8 mouse cellular contexts compared by ENCODE assay signal in genomic region chr4:103119229-103120027, GRCm38 (mm10). TPM values are rescaled to one million over a fixed set of nuclear protein-coding genes. Genes with fewer than 3 reads are reported as not detected.
DNase-seq lines count a peak whose midpoint lies in the region; ATAC-seq lines count a peak whose summit lies in the region.

No protein-coding gene starts in this region.

- peak; percentile 78 for DNase-seq in c-Kit-negative CD71-positive TER-119-positive erythroid progenitor cells, embryonic 14.5 days (ENCODE audit: low read depth, low spot score)
- DNase-seq in forebrain, embryonic 11.5 days (ENCODE audit: low spot score): peak; percentile 87
- DNase-seq in kidney, postnatal 14 days: peak; percentile 92
- peak; percentile 83 for DNase-seq in naive thymus-derived CD4-positive, alpha-beta T cell, adult 2 months (ENCODE audit: low read depth)
- DNase-seq in spleen, postnatal 4 days (ENCODE audit: low spot score in 2 of 2): peak; percentile 85 to 93

- peak overlapping the region; percentile 91 for H3K27ac ChIP-seq in forebrain, embryonic 11.5 days (ENCODE audit: low read depth, low read length)
- peak overlapping the region; percentile 99 for H3K27ac ChIP-seq in heart, embryonic 15.5 days
- H3K27ac ChIP-seq in liver, embryonic 12.5 days: peak overlapping the region; percentile 99

- no peaks in the 10 kb centered on the region for H3K27me3 ChIP-seq in forebrain, embryonic 11.5 days (ENCODE audit: control insufficient read depth, insufficient read depth, low read length)
- H3K27me3 ChIP-seq in heart, embryonic 15.5 days: no peaks in the 10 kb centered on the region
- H3K27me3 ChIP-seq in liver, embryonic 12.5 days (replicated peaks): no peaks in the 10 kb centered on the region

- H3K4me3 ChIP-seq in forebrain, embryonic 11.5 days (ENCODE audit: low read depth, low read length): peak overlapping the region; percentile 93
- peak overlapping the region; percentile 97 for H3K4me3 ChIP-seq in heart, embryonic 15.5 days
- peak overlapping the region; percentile 99 for H3K4me3 ChIP-seq in liver, embryonic 12.5 days

- H3K36me3 ChIP-seq in forebrain, embryonic 11.5 days (ENCODE audit: control insufficient read depth, insufficient read depth, low read length): no peaks in the 10 kb centered on the region
- H3K36me3 ChIP-seq in heart, embryonic 15.5 days: peaks cover 5% of the 10 kb centered on the region; the same call in 1 of the 2 replicates
- peaks cover 12% of the 10 kb centered on the region for H3K36me3 ChIP-seq in liver, embryonic 12.5 days

- ATAC-seq in CD4-positive, CD25-positive, alpha-beta regulatory T cell, adult 4 months: peak; percentile 38
- peak; percentile 69 for ATAC-seq in forebrain, embryonic 11.5 days (replicated peaks; ENCODE audit: low FRiP score)
- ATAC-seq in heart, embryonic 15.5 days (replicated peaks; ENCODE audit: insufficient number of reproducible peaks, insufficient read depth, low FRiP score, low read depth): peak; percentile 77
- peak; percentile 67 for ATAC-seq in liver, embryonic 12.5 days

- H3K9ac ChIP-seq in forebrain, embryonic 11.5 days (ENCODE audit: low read length): peak overlapping the region; percentile 95
- H3K9ac ChIP-seq in heart, embryonic 15.5 days: peak overlapping the region; percentile 98
- peak overlapping the region; percentile 100 for H3K9ac ChIP-seq in liver, embryonic 12.5 days

- H3K4me2 ChIP-seq in forebrain, embryonic 11.5 days (ENCODE audit: low read depth, low read length, severe bottlenecking): peak overlapping the region; percentile 68
- peak overlapping the region; percentile 75 for H3K4me2 ChIP-seq in heart, embryonic 15.5 days
- peak overlapping the region; percentile 86 for H3K4me2 ChIP-seq in liver, embryonic 12.5 days

- peaks cover 5% of the 10 kb centered on the region; the same call in 1 of the 2 replicates for H3K4me1 ChIP-seq in forebrain, embryonic 11.5 days (replicated peaks; ENCODE audit: control insufficient read depth, insufficient read depth, low read length)
- H3K4me1 ChIP-seq in heart, embryonic 15.5 days (replicated peaks): peaks cover 33% of the 10 kb centered on the region
- H3K4me1 ChIP-seq in liver, embryonic 12.5 days: peaks cover 47% of the 10 kb centered on the region

- H3K9me3 ChIP-seq in forebrain, embryonic 11.5 days (ENCODE audit: control insufficient read depth, low read length): no peaks in the 10 kb centered on the region
- no peaks in the 10 kb centered on the region for H3K9me3 ChIP-seq in heart, embryonic 15.5 days (replicated peaks)
- no peaks in the 10 kb centered on the region for H3K9me3 ChIP-seq in liver, embryonic 12.5 days (replicated peaks)

- WGBS in forebrain, embryonic 11.5 days: 0% methylated on average over 105 of the region's 111 CpGs
- 0% methylated on average over 88 of the region's 111 CpGs for WGBS in heart, embryonic 15.5 days
- under 1% methylated on average over 85 of the region's 111 CpGs for WGBS in liver, embryonic 12.5 days (ENCODE audit: insufficient replicate concordance)

RNA-seq across cellular contexts. Expression of gene Wdr78, which starts 5.1 kb away (rescaled TPM):
- polyA plus RNA-seq in CD4-positive, CD25-positive, alpha-beta regulatory T cell, adult 4 months (2017; shearing (Covaris generic)): 1 to 10 TPM; 3.2 to 3.4 TPM
- polyA plus RNA-seq in forebrain, embryonic 11.5 days (2014; fragmentation: Nextera tagmentation; extraction: Ambion mirVana): 5.9 and 6.9 TPM in 2 replicates
- 1.2 and 2.2 TPM in 2 replicates for polyA plus RNA-seq in heart, embryonic 15.5 days (2015; fragmentation: Nextera tagmentation; extraction: Ambion mirVana)
- polyA plus RNA-seq in liver, embryonic 12.5 days (2016; fragmentation: Nextera tagmentation; extraction: Ambion mirVana): 1.0 and 1.1 TPM in 2 replicates

RNA-seq across cellular contexts. Expression of gene Mier1, which starts 5.2 kb away (rescaled TPM):
- 10 to 100 TPM; 77.0 to 89.9 TPM for polyA plus RNA-seq in CD4-positive, CD25-positive, alpha-beta regulatory T cell, adult 4 months (2017; shearing (Covaris generic))
- 36.2 and 43.7 TPM in 2 replicates for polyA plus RNA-seq in forebrain, embryonic 11.5 days (2014; fragmentation: Nextera tagmentation; extraction: Ambion mirVana)
- polyA plus RNA-seq in heart, embryonic 15.5 days (2015; fragmentation: Nextera tagmentation; extraction: Ambion mirVana): 27.9 and 29.2 TPM in 2 replicates
- 35.1 and 39.4 TPM in 2 replicates for polyA plus RNA-seq in liver, embryonic 12.5 days (2016; fragmentation: Nextera tagmentation; extraction: Ambion mirVana)

Comparison
In these comparisons a context has a peak if more than half of its experiments do, and no peak if none do; other contexts are left out.
1. Peak in every context shown above with its lines: DNase-seq, ATAC-seq, H3K4me3 ChIP-seq and H3K27ac ChIP-seq.